Mouse (Mus musculus) C3H10T1/2 (cell line): ENCODE results near the gene Nme4. TPM values are rescaled to one million over a fixed set of nuclear protein-coding genes. Genes with fewer than 3 reads are reported as not detected.

Experiments
- polyA plus RNA-seq, 2 experiments: library from polyadenylated mRNA; unstranded; fragments of >200 nt; fragmentation: generic; extraction: Trizol; gene quantifications; one replicate each; pipeline ENCODE4 v1.2.1; 2012; ENCODE audit warnings: missing spikeins in 2 of 2

The Nme4 gene
- 10 to 100 TPM; 49.6 to 54.8 TPM for polyA plus RNA-seq

DNA sequence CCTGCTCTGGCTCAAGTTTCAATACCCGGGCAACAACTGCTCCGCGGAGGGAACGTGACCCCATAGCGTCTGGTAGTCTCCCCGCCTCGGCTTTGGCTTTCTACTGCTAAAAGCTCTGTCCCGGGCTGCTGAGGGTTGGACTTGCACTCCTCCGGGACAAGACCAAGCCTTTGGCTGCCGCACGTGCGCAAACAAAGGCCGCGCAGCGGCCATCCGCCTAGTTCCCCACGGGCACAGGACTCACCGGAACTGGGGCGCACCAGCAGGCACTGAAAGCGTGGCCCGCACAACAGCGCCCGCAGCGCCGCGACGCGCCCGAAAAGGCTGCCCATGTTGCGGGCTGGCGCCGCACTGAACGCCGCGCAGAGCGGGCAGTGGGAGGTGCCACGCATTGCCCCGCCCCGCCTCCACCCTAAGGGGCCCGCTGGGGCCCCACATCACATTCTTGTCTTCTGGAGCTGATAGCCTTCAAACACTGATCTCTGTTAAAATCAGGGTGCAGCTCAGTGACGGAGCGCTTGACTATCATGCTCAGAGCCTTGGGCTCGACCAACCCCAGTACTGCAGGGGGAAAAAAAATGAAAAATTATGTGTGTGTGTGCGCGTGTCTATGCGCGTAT is at the start of gene Nme4:
Nme4 (minus strand) TSS at position 482 of the 620 bp plus-strand sequence.

GRCm38 (mm10) chr17:26138239-26138836 is 42.9 kb upstream of the Nme4 start, which contains the start of gene Axin1:
Gene Axin1 (plus strand): TSS chr17:26138688.

DNA sequence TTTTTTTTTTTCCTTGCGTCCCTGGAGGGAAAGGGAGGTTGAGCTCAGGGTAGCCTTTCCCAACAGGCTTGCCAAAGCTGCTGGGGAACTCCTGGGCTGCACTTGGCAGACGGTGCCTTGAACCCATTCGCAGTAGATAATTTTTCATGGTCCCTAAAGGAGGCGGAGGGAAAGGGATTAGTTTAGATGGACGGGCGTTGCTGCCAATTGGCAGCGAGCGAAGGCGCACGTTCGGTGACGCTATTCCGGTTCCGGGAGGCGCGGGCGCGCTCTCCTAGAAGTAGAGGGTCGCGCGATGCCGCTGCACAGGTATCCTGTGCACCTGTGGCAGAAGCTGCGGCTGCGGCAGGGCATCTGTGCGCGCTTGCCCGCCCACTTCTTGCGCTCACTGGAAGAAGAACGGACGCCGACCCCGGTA is 27.9 kb upstream of the Nme4 start, which contains the start of gene Mrpl28:
Mrpl28 (plus strand) TSS at position 234 of the 418 bp plus-strand sequence.

DNA sequence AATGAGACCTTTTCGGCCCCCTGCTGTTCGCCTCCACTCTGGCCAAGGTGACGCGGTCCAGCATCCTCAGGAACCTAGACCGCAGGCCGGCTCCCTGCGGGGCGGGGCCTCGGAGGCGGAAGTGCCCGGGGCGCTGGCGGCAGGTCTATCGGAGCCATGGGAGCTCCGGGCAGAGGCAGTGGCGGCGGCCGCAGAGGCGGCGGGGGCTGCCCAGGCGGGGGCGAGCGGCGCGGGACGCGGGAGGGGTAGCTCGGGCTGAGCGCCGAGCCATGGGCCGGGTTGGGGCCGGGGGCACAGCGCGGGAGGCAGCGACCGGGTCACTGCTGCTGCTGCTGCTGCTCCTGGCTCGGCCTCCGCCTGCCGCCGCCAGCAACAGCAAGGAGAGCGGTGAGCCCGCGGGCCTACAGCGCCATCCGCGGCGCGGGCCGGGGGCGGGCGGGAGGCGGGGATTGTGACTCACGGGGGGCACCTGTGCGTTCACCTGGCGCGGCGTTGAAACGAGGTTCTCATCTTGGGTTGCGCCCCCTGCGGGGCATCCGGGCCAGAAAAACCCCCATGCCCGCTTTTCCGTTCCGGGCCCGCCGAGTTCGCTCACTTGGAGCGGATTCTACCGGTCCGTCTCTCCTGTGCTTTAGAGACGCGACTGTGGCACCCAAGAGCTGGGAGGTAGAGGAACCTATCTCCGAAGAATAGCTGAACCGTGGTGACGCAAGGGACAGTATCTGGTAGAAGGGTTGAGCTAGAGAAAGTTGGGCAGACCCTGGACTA is 18.0 kb upstream of the Nme4 start, which contains the start of gene Tmem8:
Tmem8 (plus strand) TSS at position 119 of the 768 bp plus-strand sequence.

GRCm38 (mm10) chr17:26089905-26090632 is 5.3 kb downstream of the Nme4 start, which contains the start of gene Decr2:
Gene Decr2 (minus strand): TSS chr17:26090337.

DNA sequence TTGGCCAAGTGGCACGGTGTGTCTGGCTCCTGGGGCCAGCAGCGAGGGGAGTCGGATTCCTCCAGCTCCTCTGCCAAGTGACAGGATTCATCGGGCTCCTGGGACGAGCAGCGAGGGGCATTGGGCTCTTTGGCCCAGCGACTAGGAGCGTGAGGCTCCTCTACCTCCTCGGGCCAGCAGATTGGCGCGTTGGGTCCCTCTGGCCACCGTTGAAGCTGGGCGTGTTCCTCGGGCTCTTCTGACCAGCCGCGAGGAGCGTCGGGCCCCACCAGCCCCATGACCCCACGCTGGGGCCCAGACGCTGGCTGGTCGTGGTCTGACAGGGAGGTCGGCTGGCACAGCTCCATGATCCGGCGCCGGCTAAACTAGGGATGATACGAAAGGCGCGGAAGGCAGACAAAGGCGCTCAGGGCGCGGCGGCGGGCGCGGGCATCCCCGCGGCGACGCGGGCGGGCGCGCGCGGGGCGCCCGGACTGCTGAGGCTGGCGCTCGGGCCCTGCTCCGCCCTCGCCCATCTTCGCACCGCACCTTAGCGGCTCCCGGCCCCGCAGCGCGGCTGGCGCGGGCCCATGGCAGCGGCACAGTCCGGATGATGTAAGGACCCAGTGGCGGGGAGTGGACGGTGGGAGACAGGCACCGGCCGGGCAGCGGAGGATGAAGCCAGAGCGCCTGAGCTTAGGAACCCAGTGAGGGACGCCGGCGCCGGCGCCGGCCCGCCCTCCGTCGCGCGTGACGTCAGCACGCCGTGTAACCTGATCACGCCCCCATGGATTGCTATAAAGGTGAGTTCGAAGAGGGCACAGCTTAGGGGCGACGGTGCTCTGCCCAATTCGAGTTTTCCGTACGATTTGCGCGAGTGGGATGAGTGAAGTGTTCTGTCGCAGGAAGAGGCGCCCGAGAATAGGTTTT is 26.3 kb downstream of the Nme4 start, which contains the start of gene Rab11fip3:
Rab11fip3 (minus strand) TSS at position 725 of the 909 bp plus-strand sequence.

Other genes starting within 250 kb of the Nme4 start
- 10 to 100 TPM; 15.7 to 20.9 TPM for gene Wdr90, start 234.1 kb downstream of the Nme4 start, polyA plus RNA-seq
- gene Mcrip2, start 226.8 kb downstream of the Nme4 start, polyA plus RNA-seq = 10 to 100 TPM; 19.6 to 60.3 TPM
- 10 to 100 TPM; 39.4 to 53.9 TPM for gene Mettl26, start 220.5 kb downstream of the Nme4 start, polyA plus RNA-seq
- 1 to 10 TPM in 1 of 2 experiments, under 1 TPM in 1; 0.22 to 1.1 TPM for gene Wfikkn1, start 214.7 kb downstream of the Nme4 start, polyA plus RNA-seq
- gene Rab40c, start 175.9 kb downstream of the Nme4 start, polyA plus RNA-seq = 10 to 100 TPM; 14.7 to 31.1 TPM
- gene Pigq, start 150.7 kb downstream of the Nme4 start, polyA plus RNA-seq = 10 to 100 TPM; 24.9 to 42.4 TPM
- under 1 TPM; 0.02 to 0.78 TPM for gene Nhlrc4, start 150.6 kb downstream of the Nme4 start, polyA plus RNA-seq
- gene A930017K11Rik, start 143.0 kb downstream of the Nme4 start, polyA plus RNA-seq = under 1 TPM; 0.02 to 0.04 TPM
- 10 to 100 TPM in 1 of 2 experiments, 1 to 10 TPM in 1; 4.7 to 13.1 TPM for gene Capn15, start 109.8 kb downstream of the Nme4 start, polyA plus RNA-seq
- gene Rab11fip3, start 26.0 kb downstream of the Nme4 start, polyA plus RNA-seq = 10 to 100 TPM in 1 of 2 experiments, 1 to 10 TPM in 1; 6.5 to 26.0 TPM
- 10 to 100 TPM in 1 of 2 experiments, 1 to 10 TPM in 1; 1.2 to 18.9 TPM for gene Decr2, start 5.3 kb downstream of the Nme4 start, polyA plus RNA-seq
- gene Tmem8, start 17.7 kb upstream of the Nme4 start, polyA plus RNA-seq = 10 to 100 TPM in 1 of 2 experiments, 1 to 10 TPM in 1; 3.2 to 11.1 TPM
- gene Mrpl28, start 27.9 kb upstream of the Nme4 start, polyA plus RNA-seq = 100 to 1,000 TPM; 206 to 383 TPM
- gene Axin1, start 43.1 kb upstream of the Nme4 start, polyA plus RNA-seq = 10 to 100 TPM; 19.2 to 34.4 TPM
- not detected for gene Pdia2, start 103.5 kb upstream of the Nme4 start, polyA plus RNA-seq
- under 1 TPM; 0.01 to 0.46 TPM for gene Rgs11, start 107.3 kb upstream of the Nme4 start, polyA plus RNA-seq
- 1 to 10 TPM in 1 of 2 experiments, under 1 TPM in 1; 0.91 to 5.9 TPM for gene Arhgdig, start 112.2 kb upstream of the Nme4 start, polyA plus RNA-seq
- 10 to 100 TPM; 36.2 to 94.1 TPM for gene Fam234a, start 148.6 kb upstream of the Nme4 start, polyA plus RNA-seq
- gene Luc7l, start 157.3 kb upstream of the Nme4 start, polyA plus RNA-seq = 10 to 100 TPM; 21.1 to 35.8 TPM